Mouse (Mus musculus) brown adipose tissue, adult 24 weeks (tissue): ENCODE results near the gene Axin2. TPM values are rescaled to one million over a fixed set of nuclear protein-coding genes. Genes with fewer than 3 reads are reported as not detected.
A peak's percentile ranks its signal among the peaks of the same experiment; 100 is the strongest.

Source experiments
- H3K27ac ChIP-seq: fragments of 200-500 bp; replicated peaks from 2 replicates; pipeline ENCODE4 v1.5.1; 2012; ENCODE audit warnings: low read depth, mild to moderate bottlenecking, low read length
- H3K4me1 ChIP-seq: fragments of 200-500 bp; 2 replicates; pipeline ENCODE4 v1.6.1; 2012; ENCODE audit warnings: low read length, mixed read lengths; ENCODE audit not compliant: control insufficient read depth, insufficient read depth, insufficient read length
- H3K4me3 ChIP-seq: fragments of 200-500 bp; 2 replicates; pipeline ENCODE4 v1.5.1; 2012; ENCODE audit warnings: low read depth, mild to moderate bottlenecking, low read length, moderate library complexity; ENCODE audit not compliant: insufficient read depth
- polyA plus RNA-seq: library from polyadenylated mRNA; stranded (reverse); fragments of >200 nt; gene quantifications from 2 replicates; pipeline ENCODE4 v1.2.4, GENCODE M21; 2012; ENCODE audit not compliant: missing spikeins, insufficient read depth, insufficient read length

Gene Axin2
- polyA plus RNA-seq, 1 experiment: 19.4 TPM

- Histone ChIP-seq H3K4me1 (0 out of 2 replicates have a peak, but pooled peaks cover 3% of the 10 kb centered on the region), H3K4me3 (no peak overlapping the region), H3K27ac (no peak overlapping the region)
Observed at GRCm38 (mm10) chr11:108959196-108959595, 39.0 kb downstream of the Axin2 start.

GRCm38 (mm10) chr11:108961651-108962065, 41.5 kb downstream of the Axin2 start:
- no peak overlapping the region for H3K4me3 ChIP-seq
- 0 out of 2 replicates have a peak, but pooled peaks cover 2% of the 10 kb centered on the region for H3K4me1 ChIP-seq
- no peak overlapping the region for H3K27ac ChIP-seq

- H3K27ac ChIP-seq: no peak overlapping the region
- no peaks in the 10 kb centered on the region for H3K4me1 ChIP-seq
- no peak overlapping the region for H3K4me3 ChIP-seq
Observed at GRCm38 (mm10) chr11:108963476-108964232, 43.5 kb downstream of the Axin2 start.

GRCm38 (mm10) chr11:108965740-108966139, 45.6 kb downstream of the Axin2 start:
- Histone ChIP-seq H3K4me1 (no peaks in the 10 kb centered on the region), H3K27ac (no peak overlapping the region), H3K4me3 (no peak overlapping the region)

GRCm38 (mm10) chr11:108973459-108973858, 53.3 kb downstream of the Axin2 start:
- H3K4me1 ChIP-seq: no peaks in the 10 kb centered on the region
- H3K27ac ChIP-seq: no peak overlapping the region
- H3K4me3 ChIP-seq: no peak overlapping the region

GRCm38 (mm10) chr11:108973866-108974265, 53.7 kb downstream of the Axin2 start:
- Histone ChIP-seq H3K4me1 (no peaks in the 10 kb centered on the region), H3K4me3 (no peak overlapping the region), H3K27ac (no peak overlapping the region)

- Histone ChIP-seq H3K4me1 (no peaks in the 10 kb centered on the region), H3K4me3 (no peak overlapping the region), H3K27ac (no peak overlapping the region)
Observed at GRCm38 (mm10) chr11:108975583-108975982, 55.4 kb downstream of the Axin2 start.

GRCm38 (mm10) chr11:108980530-108980929, 60.4 kb downstream of the Axin2 start:
- Histone ChIP-seq H3K27ac (no peak overlapping the region), H3K4me3 (no peak overlapping the region)

GRCm38 (mm10) chr11:108981012-108981411, 60.9 kb downstream of the Axin2 start:
- Histone ChIP-seq H3K27ac (no peak overlapping the region), H3K4me3 (no peak overlapping the region), H3K4me1 (no peaks in the 10 kb centered on the region)

More at GRCm38 (mm10) chr11:108980530-108980929, 60.4 kb downstream of the Axin2 start:
- H3K4me1 ChIP-seq: no peaks in the 10 kb centered on the region

GRCm38 (mm10) chr11:108983409-108984064, 63.4 kb downstream of the Axin2 start:
- no peak overlapping the region for H3K4me3 ChIP-seq
- no peak overlapping the region for H3K27ac ChIP-seq
- H3K4me1 ChIP-seq: no peaks in the 10 kb centered on the region

- Histone ChIP-seq H3K27ac (peak overlapping the region; percentile 55), H3K4me3 (no peak overlapping the region), H3K4me1 (no peaks in the 10 kb centered on the region)
Observed at GRCm38 (mm10) chr11:108984711-108985419, 64.7 kb downstream of the Axin2 start.

- Histone ChIP-seq H3K27ac (no peak overlapping the region), H3K4me3 (no peak overlapping the region), H3K4me1 (no peaks in the 10 kb centered on the region)
Observed at GRCm38 (mm10) chr11:108985836-108986235, 65.7 kb downstream of the Axin2 start.

- no peak overlapping the region for H3K27ac ChIP-seq
- no peak overlapping the region for H3K4me3 ChIP-seq
- no peaks in the 10 kb centered on the region for H3K4me1 ChIP-seq
Observed at GRCm38 (mm10) chr11:108987226-108987625, 67.1 kb downstream of the Axin2 start.

GRCm38 (mm10) chr11:108987705-108988104, 67.6 kb downstream of the Axin2 start:
- Histone ChIP-seq H3K27ac (0 out of 2 replicates have a peak overlapping the region, but pooled peaks have one; percentile 7), H3K4me1 (no peaks in the 10 kb centered on the region), H3K4me3 (no peak overlapping the region)

GRCm38 (mm10) chr11:108988258-108988657, 68.1 kb downstream of the Axin2 start:
- H3K4me1 ChIP-seq: no peaks in the 10 kb centered on the region
- 0 out of 2 replicates have a peak overlapping the region, but pooled peaks have one; percentile 0 for H3K27ac ChIP-seq
- H3K4me3 ChIP-seq: no peak overlapping the region
